Mouse (Mus musculus) kidney, postnatal 36 days (tissue): ENCODE data around the gene Gm45234.

Source experiments
- DNase-seq, 2 experiments: peaks; one replicate each; pipeline ENCODE4 v3.0.0; 2021 to 2022; ENCODE audit warnings: mixed read lengths in 2 of 2

Gene Gm45234

DNA sequence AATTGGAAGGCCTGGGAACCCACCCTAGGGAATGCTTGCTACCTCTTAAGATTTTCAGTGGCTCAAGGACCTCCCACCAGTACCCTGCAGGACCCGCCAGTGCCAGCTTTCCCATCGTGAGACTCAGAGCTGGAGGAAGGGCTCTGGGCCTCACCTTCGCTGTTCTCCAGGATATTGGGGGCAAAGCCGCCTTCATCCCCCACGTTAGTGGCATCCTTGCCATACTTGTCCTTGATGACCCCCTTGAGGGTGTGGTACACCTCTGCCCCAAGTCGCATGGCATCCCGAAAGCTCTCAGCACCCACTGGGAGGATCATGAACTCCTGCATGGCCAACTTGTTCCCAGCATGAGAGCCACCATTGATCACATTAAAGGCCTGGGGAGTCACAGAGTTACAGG, 10.1 kb upstream of the Gm45234 start:
- no peak for DNase-seq

DNA sequence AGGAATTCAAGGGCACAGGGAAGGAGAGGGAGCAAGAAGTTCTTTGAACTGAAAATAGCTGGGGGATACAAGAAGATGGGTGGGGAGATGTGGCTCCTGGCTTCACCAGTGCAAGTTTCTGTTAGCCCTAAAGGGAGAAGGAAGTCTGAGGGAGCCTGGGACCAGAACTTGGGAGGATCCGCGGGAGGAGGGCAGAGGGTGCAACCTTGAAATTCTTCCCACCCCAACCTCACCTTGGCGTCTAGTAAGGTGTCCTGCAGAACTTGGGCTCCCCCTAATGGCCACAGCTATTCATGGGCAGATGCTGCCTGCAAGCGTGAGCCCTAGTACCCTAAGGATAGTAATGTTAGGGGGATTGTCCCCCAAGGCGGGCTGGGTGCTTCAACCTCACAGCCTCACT, 3.4 kb upstream of the Gm45234 start:
- DNase-seq: peak; percentile 93 to 94

DNA sequence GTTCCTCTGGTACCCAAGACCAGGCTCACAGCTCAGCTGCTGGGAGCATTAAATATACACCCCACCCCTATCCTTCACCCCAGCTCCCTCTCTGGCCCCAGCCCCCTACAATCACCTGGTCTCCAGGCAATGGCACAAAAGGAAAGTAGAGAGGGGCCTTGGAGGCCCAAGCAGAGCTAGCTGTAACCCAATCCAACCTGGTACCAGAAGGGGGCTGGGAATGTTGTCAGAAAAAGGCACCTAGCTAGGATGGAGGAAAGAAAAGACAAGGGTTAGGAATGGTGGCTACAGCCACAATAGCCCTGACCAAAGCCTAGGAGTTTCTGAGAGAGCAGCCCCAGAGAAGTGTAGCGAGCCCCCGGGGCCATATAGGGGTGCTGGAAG, 3.0 kb upstream of the Gm45234 start:
- no peak for DNase-seq

DNA sequence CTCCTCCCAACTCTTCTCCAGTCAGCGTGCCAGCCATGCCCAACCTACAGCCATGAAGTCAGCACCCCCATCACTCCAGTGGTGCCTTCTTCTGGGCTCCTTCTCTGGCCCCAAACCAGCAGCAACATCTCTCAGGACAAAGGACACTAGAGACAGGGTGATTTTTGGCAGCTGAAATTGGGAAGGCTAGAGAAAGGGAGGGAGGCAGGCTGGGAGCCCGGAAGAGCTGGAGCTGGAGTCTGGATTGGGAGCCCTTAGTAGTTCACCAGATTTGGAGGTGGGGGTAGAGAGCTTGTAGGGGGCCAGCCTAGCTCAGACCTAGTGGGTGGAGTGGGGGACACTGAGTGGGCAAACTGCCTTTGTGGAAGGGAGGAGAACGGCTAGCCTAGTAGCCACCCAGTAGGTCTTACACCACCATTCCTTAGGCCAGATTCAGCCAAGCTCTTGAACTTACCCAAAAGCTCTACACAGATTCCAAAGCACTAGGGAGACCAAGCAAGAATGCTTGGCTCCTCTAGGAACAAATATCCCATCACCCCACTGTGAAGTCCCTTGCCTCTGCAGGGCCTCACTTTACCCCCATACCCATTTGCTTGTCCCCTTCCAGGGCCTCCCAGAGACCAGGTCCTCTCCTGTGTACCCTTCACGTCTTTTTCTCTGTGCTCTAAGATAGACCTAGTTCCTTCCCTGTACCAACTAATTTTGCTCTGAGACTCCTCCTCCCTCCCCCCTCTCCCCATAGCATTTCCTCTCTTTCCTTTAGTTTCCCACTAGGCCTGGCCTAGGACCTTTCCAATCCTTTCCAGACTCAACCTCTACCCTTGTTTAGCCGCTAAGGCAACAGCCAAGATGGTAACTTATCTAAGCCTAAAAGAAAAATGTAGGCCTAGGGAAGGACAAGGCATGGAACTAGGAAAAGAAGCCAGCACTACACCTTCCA, 2.4 kb upstream of the Gm45234 start:
- peak; percentile 52 to 64 for DNase-seq

DNA sequence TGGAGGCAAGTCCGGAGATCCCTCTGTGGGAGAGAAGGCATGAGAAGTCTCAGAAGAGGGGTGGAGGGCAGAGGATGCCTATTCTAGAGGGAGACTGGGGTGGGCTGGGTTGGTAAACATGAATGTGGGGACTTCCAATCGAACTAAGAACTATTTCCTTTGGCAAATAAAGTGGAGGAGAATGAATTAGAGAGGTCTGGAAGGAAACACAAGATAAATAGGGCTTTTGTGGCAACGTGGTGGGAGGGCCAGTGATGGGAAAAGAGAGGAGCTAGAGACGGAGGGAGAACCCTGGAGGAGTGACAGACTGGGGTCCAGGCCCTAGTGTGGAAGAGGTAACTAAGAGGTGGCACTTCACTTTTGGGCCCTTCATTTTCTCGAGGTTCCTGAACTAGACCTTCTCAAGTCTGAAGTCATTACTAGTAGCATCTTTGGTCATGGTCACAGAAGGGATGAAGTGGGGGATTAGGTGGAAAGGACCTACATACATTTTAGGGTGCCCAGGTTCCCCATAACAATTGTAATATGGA, 1.6 kb upstream of the Gm45234 start:
- DNase-seq: no peak

DNA sequence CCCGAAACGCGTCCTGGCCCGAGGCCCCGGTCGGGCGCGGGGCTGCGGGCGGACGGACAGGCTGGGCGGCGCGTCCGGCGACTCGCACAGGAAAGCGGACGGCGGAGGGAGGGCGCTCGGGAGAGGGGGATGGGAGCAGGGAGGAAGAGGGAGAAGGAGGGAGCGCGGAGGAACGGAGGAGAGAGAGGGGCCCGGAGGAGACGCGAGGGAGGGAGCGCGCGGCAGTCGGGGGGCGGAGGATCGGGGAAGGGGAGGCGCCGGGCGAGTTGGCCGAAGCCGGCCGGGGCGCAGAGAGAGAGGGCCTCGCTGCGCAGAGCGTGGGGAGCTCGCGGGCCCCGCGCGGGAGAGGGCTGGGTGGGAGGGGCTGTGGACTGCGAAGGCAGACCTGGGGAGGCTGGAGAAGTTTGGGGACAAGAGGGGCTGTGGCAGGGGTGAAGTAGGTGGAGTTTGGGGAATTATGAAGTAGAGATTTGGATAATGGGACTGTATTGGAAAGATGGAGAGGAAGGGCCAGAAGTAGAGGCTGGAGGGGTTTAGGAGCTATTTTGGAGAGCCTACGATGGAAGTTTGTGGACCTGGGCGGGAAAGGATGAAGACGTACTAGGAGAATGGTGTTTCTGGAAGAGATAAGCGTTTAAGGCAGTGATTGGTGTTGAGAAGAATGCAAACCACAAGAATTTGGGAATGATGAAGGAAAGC, 980 bp upstream of the Gm45234 start:
- DNase-seq: peak; percentile 91

DNA sequence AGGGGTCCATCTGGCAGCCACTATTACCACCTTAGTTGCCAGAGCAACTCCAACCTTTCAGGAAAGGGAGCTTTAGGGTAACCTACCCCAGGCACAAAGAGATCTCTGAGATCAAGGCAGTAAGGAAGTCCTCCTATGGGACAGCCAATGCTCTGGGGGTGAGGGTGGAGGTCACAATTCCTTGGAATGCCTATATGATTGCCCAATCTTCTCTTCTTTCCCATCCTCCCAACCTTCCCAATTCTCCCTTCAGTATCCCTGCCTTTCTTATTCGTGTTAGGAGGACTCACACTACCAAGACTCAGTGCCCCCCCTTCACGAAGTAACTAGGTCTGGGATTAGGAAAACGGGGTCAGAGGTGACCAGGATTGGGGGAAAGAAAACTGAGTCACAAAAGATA, 515 bp downstream of the Gm45234 start:
- DNase-seq: no peak

DNA sequence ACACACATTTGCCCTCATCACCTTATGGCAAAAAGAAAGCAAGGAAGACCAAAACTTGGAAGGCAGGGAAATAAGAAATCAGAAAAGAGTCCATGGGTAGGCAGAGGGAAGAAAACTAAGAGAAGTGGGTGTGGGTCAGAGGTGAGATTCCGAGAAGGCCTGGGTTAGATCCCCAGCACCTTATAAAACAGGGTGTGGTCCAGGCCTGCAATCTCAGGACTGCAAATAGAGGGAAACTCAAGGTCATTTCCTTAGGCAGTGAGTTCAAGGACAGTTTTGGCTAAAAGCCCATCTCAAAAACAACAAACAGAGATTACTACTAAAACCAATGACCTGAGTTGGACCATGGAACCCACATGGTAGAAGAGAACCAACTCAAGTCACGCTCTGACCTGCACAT, 2.0 kb downstream of the Gm45234 start:
- no peak for DNase-seq

DNA sequence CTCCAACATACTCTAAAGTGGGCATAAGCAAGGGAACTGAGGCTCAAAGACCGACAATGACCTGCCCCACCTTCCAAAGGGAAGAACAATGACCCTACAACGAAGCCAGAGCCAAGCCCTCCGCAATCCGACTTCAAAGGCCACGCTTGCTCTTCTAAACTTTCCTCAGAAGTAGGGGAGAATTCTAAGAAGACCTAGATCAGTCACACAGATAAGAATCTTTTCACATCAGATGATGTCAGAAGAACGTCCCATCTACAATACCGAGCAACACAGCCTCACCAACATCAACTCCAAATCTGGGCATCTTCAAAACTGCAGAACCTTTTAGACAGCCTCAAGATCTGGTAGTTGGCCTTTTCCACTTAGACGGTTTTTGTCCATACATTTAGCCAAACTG, 5.4 kb downstream of the Gm45234 start:
- no peak for DNase-seq

DNA sequence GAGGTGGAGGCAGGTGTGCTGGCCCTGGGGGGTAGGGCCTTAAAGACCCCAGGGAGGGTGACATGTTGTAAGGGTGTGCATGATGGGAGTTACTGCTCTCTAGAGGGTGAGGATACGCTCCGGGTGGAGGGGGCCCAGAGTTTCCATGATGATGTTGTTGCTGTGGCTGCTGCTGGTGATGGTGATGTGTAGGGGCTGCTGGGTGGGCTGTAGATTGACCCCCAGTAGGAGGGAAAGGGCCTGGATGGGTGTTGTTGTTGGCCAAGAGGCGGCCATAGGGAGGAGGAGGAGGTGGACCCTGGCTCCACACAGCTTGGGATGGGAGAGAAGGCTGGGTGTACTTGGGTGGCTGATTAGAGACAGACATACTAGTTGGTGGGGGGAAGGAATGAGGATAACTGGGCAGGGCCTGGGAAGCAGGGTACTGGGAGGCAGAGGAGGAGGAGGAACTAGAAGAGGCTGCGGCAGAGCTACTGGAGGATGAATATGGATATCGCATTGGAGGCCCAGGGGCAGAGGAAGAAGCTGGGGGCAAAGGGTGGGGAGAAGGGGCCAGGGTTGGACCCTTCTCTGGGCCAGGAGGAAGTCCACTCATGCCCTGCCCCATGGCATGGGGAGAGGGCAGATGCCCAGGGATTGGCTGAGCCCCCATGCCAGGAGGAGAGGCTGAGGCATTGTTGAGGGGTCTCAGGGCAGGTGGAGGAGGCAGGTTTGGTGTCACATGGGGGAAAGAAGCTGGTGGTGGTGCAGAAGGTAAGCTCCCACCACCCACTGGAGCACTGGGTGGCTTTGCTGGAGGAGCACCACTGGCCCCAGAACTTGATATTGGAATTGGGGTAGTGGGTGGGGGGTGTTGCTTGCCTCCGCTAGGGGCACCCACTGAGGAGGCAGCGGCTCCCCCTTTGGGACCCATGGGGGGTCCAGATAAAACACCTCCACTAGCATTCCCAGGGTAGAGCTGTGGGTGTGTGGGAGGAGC, 8.9 kb downstream of the Gm45234 start:
- DNase-seq: no peak

DNA sequence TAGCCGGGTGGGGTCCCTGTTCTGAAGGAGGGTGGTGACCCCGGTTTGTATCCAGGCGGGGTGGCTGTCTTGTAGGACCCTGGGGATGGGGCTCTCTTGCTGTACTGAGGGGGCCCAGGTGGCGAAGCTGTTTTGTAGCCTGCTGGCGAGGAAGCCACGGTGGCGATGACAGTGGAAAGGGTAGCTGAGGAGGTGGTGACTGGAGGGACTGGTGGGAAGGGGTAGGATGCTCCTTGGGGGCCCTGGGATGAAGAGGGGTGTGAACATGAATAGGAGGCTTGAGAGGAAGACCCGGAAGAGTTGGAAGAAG, 9.6 kb downstream of the Gm45234 start:
- no peak for DNase-seq

DNA sequence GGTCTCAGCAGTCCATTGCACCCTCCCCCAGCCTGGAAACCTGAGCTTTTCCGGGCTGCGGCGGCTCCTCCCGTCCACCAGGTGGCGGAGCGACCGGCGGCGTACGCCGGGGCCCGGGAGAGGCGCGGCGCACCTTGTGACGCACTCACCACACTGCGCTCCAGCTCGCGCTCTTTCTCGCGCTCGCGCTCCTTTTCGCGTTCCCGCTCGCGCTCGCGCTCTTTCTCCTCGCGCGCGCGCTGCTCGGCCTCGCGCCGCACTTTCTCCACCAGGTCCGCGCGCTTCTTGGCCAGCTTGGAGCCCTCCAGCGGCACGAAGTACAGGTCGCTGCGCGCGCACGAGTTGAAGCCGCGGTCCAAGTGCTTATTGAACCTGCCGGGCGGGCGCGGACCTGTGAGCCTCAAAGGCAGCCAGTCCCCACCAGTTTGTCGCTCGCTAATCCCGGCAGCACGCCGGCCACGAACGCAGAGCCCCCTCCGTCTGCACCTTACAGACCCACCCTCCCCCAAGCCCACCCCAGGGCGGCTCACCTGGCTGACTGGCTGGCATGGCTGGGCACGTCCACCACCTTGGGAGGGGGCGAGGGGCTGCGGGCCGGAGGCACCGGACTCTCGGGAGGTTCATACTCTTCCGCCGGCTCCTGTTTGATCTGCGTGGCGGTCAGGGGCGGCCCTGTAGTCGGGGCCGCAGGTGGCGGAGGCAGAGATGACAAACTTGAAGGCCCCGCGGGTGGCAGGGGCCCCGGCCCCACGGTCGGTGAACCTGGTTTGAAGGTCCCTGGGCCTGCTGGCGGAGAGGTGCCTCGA, 10.1 kb downstream of the Gm45234 start:
- DNase-seq: peak; percentile 95 to 96

DNA sequence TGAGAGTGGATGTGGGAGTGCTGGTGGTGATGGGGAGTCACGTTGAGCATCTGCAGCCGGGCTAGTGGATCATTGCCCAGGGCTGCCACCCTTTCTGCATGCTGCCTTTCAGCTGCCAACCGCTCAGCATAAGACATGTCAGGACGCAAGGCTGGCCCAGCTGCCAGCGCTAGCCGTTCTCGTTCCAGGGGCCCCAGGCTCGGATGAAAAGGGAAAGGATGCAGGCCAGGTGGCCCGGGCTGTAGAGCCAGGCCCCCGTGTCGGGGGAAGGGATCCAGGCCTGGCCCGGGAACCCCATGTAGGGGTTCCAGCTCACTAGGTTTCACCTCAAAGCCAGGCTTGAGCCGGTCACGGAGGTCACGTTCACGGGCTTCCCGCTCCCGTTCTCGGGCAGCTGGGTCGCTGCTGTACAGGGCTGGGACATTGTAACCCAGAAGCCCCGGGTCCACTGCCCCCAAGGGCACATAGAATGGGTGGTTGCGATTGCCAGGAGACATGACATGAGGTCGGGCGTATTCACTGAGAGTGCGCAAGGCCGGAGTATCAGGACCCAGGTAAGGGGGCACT, 11.0 kb downstream of the Gm45234 start:
- peak in 1 of 2 experiments; percentile 46 for DNase-seq

DNA sequence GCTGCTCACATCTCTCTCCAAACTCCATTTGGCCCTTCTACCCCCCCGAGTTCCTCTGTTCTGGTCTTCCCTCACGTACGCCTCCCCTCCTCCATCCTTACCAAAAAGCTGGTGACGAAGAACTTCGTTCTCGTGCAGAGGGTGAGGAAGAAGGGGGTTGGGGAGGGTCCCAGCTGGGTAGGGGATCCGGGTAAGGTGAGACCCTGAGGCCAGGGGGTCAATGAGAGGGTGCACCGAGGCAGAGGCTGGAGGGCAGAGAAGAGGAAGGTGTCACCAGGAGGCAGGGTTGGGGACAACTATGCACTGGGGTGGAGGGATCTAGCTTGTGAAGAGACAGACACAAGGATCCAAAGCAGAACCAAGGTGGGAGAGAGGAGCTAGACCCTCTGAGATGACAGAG, 12.2 kb downstream of the Gm45234 start:
- no peak for DNase-seq

DNA sequence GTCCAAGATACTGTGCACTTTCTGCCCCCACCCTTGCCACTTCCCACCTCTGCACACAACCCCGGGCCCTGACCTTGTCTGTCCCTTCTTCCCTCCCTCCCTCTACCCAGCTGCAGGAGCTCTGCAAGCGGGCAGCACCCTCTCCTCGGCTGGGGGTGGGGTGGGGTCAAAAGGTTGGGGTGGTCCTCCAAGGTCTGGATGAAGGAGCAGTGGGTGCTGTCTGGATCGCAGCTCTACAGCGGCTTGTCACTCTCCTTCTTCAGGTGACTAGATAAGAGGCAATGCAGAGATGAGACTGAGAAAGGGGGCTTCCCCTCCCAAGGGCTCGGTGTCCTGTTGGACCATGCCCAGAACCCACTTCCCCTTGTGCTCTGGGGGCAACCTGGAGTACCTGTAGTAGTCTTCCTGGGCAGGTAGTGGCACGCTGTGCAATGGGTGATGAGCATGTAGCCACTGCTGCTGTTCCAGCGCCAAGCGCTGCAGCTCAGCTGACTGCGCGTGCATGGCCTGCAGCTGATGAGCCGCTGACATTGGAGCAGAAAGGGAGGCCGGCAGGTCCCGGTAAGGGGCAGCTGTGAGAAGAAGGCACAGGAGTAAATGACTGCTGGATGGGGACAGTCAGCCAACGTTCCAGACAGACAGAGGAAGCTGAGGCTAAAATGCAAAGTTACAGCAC, 12.8 kb downstream of the Gm45234 start:
- no peak for DNase-seq

DNA sequence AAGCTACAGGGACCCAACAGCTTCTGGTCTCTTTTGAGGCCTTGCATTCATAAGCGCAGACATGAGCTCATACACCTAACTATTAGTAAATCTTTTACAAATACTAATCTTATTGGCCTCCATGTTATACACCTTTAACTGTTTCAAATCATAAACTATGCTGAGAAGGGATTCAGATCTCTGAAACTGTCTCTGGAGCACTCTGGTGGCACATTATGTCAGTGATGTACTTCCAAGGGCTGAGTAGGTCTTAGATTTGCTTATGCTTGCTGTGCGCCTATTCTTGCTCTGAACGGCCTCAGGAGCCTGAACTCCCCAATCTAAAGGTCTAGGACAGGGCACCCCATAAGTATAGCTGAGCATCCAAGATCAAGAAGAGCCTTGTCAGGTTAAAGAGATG, 14.0 kb downstream of the Gm45234 start:
- no peak for DNase-seq

DNA sequence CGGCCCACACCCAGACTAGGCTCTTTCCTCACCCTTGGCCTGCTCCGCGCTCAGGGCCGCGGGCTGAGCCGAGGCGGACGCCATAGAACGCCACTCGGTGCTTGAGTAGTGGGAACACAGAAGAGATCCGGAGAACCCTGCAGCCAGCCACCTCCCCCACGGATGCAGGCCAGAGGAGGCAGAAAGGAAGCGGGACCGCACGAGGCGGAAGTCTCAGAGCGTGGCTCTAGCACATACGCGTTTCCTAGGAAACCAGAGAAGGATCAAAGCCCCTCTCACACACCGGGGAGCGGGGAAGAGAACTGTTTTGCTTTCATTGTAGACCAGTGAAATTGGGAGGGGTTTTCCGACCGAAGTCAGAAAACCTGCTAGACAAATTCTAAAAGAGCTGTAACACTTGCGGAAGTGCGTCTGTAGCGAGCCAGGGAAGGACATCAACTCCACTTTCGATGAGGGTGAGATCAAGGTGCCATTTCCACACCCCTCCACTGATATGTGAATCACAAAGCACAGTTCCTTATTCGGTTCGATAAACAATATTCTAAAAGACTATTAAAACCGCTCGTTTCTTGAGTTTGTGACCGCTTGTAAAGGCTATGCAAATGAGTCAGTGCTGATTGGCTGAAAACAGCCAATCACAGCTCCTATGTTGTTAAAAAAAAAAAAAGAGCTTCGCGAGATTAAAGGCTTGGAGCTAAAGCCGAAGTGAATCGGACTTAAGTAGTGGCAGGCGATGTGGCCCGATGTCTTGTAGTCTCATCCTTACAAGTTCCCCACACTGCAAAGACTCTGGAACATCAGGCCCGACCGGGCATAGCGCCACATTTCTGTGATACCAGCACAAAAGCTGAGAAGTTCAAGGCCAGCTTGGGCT, 14.7 kb downstream of the Gm45234 start, which contains the start of gene Grcc10:
Gene Grcc10 (minus strand): TSS at position 487 of the 874 bp plus-strand sequence.
- DNase-seq: peak; percentile 86 to 90

DNA sequence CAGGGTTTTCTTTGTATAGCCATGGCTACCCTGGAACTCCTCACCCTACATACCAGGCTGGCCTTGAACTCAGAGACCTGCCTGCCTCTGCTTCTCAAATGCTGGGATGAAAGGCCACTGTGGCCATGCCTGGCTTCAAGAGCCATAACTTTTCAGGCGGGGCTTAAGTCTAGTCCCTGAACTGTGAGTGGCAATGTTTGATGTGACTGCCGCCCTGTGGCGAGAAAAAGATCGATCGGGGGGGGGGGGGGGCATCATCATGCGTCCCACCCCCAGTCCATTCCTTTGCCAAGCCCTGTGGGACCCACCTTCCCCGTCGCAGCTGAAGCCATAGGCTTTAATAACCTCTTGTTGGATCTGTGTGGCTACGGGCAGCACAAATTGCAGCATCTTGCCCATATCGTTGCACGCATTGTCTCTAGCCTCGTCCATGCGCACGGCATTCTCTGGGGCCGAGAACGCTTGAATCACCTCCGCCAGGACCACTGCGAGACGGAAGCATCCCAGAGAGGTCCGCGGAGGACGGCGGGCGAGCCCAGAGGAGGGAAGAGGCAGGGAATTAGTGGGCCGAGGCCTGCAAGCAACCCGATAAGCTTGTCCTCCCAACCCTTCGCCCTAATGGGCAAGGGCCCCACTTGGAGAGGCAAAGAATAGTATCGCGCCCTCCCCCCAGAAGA, 15.5 kb downstream of the Gm45234 start:
- peak; percentile 62 to 63 for DNase-seq

DNA sequence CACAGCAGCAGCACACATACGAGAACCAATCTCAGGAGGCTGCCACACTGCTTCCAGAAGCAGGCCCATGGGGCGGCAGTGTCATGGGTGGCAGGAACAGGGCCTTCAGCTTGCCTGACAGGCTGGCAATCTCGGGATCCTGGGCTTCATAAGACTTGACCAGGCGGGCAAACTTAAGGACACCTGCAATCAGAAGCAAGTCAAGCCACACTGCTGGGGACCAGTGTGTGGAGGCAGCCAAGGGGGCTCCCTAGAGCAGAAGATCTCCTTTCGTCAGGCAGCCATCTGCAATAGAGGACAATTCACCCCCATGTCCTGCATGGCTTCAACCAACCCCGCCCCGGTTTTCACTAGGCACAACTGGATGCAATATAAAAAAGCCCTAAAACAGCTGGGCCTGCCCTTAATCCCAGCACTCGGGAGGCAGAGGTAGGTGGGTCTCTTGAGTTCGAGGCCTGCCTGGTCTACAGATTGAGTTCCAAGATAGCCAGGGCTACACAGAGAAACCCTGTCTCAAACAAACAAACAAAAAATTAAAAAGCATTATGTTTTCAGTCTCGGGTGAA, 16.5 kb downstream of the Gm45234 start:
- no peak for DNase-seq
